Mouse (Mus musculus) right cerebral cortex, adult 18-20 months (tissue): ENCODE measurements around the gene Tatdn3.

ENCODE experiments used
- DNase-seq: peaks from one replicate; pipeline ENCODE4 v3.0.0; 2022; ENCODE audit warnings: mixed read lengths

The Tatdn3 gene

DNA sequence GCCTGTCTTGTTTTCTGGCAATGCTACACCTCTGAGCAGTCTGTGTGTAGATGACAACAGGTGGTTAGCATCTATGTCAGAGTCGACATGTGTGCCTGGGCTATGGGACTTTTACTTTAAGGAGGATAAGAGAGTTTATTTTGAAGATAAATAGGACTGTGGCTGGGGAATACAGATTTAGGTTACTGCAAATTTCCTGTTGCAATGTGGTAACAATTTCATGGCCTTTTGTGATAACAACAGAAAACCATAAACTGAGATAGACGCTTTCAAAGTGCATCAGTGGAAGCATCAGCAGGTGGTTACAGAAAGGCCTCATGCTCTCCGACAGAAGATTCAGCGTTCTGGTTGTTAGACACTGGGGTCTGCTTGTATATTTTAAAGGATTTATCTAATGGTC is 10.8 kb upstream of the Tatdn3 start:
- no peak for DNase-seq

DNA sequence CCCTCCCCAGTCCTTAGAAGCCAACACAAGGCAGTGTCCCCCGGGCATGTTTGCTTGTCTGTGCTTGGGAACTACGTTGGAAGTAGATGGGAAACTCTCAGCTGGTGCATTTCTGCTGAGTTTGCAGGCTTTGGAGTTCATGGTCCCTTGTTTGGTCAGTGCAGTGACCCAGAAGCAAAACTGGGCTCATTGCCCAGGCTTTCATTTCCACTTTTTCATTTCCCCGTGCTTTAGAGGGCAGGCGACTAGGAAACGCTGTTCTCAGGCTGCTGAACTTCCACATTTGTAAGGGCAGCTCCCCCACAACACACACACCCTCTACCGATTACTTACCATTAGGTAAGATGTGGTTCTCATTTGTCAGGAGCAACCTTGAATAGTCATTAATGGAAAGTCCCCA is 10.3 kb upstream of the Tatdn3 start:
- DNase-seq: no peak

DNA sequence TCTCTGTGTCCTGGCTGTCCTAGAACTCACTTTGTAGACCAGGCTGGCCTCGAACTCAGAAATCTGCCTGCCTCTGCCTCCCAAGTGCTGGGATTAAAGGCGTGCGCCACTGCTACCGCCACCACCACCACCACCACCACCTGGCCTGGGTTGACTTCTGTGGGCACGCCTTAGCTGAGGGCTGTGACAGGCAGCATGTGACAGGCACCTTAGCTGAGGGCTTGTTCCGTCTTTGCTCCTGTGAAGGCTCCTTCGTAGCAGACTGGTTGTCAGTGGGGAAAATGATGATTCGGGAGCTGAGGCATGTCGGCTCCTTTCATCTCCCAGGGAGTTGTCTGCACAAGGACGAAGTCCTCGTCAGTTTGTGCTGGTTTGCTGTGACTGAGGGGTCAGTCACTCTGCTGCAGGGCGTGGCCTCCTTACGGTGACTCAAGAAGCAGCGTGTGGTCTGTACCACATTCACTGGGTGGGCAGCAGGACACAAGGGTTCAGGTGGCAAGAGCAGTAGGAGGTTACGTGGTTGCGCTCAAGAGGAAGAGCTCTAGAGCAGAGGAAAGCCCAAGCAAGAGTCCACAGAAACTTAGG is 9.7 kb upstream of the Tatdn3 start:
- DNase-seq: no peak

DNA sequence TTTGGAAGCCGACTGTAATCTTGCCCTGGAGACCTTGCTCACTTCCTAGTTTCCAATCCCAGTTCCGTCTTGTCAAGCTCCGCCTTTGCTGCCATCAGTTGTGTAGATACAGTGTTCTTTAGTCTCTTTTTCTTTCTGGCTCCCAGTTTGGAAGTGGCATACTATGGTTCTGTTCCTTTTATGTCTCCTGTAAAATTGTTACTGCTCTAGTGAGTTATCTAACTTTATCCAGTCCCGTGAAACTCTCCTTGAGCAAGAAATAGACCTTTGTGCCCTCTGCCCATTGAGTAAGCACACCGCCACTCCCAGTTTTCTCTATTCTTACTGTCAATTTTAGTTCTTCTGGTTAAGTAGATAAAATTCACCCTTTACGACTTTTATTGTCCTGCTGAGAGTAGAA is 8.9 kb upstream of the Tatdn3 start:
- DNase-seq: no peak

DNA sequence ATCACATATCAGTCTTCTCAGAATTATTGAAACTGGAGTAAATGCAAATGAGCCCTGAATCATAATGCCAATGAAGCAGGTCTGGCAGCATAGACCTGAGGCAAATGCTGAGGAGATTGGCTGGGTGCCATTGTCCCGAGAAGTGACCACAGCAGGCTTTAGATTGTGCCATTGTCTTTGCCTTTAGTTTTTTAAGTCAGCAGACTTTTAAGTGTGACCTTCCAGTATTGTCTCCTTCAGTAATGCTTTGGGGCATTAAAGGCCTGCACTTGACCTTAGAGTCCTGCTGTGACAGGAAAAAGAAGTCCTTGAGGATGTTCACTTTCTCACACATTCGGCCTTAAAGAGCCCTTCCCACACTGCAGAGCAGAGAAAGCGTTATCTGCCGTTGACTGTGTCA is 7.5 kb upstream of the Tatdn3 start:
- no peak for DNase-seq

DNA sequence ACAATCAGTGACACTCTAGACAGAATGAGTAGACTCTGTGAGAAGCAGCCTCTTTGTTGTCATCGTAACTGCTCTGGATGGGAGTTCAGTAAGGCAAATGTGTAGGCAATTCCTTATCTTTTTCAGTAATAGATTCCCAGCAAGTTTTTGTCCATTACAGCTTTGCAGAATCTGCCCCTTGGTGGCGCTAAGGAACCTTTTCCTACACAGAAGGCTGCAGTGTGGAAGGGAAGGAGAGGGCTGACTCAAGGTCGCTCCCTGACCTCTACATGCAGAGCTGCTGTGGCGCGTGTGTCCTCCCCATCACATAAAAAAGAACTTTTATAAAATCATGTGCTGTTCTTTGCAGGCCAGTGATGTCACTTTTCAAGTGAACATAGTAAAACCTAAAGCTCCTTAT is 5.6 kb upstream of the Tatdn3 start:
- no peak for DNase-seq

DNA sequence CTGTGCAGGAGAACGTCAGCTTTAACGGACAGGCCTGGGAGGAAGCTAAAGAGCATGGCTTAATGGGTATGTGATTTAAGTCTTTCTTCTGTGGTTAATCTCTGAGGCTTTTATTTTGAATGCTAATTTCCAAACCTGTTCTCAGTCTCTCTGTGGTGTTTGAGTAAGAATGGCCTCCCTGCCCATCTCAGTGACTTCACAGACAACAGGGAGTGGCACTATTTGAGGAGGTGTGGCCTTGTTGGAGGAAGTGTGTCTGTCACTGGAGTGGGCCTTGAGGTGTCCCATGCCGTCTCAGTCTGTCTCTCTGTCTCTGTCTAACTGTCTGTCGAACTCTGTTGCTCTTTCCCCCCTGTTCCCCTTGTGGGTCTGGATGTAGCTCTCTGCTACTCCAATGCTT is 2.5 kb upstream of the Tatdn3 start:
- no peak for DNase-seq

DNA sequence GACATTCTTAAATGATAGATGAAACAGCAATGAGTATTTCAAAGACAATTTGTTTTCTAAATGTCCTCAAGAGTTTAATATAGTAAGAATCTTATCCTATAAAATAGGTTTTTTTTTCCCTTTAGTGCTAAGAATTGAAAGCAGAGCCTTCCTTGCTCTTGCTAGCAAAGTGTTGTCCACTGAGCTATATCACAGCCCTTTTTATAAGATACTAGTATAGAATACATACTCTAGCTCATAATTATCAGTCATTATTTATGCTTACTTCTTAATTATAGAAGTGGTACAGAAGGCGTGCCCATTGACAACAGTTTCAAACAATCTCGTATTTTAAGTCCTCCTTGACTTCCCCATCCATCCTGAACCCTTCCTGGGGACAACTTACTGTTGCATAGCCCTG is 1.8 kb upstream of the Tatdn3 start:
- DNase-seq: no peak

DNA sequence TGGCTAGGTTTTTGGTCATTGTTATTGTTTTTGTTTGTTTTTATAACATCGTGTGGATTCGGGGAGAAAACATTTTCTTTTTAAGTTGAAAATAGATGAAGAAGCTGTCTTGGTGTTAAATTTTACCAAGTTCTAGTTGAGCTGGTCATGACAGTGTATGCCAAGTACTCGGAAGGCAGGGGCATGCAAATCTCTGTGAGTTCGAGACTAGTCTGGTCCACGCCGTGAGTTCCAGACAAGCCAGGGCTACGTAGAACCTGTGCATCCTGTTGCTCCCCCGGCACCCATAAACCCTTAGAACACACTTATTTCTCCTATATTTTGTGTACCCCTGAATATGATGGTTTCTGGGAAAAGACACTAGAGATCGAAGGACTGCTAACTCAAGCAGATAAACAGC is 968 bp upstream of the Tatdn3 start:
- no peak for DNase-seq

DNA sequence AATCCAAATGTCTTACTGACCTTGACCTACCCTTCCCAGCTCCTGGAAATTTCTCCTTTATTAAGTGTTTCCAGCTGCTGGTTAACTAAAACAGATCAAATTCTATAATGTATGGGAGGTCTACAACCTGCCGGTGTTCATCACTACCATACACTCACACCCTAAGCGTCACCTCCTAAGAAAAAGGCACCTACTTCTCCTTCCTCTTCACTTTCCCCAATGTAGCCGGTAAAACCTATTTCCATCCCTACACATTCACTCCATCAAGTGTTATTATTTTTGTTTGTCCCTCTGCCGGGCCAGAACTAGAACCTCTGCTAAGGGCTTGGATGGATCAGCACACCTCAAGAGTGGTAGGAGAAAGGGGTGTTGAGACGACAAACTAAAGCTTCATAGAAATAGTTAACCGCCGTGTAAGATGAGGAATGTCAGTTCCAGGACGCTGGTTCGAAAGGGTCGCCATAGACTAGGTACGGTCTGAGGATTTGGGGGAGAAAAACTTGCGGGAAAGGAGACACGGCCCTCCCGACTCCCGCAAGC is 421 bp downstream of the Tatdn3 start:
- no peak for DNase-seq

DNA sequence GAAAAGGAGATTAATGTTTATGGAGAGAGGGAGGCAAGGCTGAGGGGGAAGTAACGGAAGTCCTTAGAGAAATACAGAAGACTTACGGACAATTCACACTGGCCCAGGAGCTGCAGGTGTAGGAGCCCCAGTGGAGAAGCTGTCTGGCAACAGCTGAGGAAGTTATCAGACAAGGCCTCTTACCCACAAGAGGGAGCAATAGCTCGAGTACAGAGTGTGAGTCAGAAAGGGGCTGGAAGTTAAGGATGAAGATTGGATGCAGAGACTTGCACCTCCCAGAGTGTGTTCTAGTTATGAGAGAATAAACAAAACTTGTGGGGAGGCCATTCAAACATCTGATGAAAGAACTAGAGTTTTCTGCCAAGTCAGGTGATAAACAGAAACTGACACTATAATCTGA is 5.3 kb downstream of the Tatdn3 start:
- no peak for DNase-seq

DNA sequence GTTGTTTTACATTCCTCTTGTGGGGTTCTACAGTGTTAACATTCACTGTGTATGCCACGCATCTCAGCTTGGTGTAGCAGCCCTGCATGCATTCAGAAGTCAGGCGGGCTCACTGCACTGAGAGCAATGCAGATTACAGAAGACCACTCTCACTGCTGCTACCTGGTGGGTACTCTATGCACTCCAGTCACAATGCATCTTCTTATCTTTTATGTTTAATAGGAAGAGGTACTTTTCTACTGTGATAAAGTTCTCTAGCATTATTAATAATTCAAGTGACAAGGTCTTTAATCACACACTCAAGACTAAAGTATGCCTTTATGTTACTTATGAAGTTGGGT is 7.2 kb downstream of the Tatdn3 start:
- DNase-seq: no peak

DNA sequence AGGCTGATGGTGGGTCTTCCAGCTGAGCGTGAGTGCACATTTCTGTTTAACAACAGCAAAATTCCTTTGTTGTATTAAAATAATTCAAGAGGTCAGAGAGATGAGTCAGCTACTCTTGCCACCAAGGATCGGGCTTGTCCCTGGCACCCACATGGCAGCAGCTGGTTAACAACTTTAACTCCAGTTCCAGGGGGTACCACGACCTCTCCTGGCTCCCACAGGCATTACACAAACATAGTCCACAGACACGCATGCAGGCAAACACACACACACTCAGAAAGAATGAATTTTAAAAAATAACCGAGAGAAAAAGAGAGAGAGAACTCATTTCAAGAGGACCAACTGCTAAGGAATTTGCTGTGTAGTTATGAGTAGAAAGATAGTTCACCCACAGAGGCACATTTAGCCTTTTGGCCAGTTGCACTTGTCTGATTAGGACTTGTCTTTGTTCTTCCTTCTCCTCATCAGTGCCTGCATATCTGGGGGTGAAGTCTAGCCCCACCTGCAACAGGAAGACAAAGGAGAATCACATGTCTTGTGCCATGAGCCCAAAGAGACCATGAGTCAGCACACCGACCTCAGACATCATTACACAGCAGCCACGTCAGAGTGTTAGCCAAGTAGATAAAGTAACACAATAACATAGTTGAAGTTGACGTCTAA is 7.7 kb downstream of the Tatdn3 start:
- DNase-seq: no peak

DNA sequence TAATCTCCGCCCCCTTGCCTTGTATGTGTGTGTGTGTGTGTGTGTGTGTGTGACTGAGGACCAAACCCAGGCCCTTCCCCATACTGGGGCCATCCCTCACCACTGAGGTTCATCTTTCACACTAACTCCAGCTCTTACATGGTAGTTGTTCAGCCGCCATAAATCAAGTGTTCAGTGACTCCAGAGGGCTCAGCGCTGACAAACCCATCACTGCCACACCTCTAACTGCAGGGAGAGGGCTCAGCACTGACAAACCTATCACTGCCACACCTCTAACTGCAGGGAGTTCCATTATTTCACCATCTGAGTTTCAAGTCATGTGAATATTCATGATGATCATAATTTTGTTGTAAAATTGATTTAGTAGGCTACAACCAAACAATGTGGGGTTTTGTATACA is 9.2 kb downstream of the Tatdn3 start:
- DNase-seq: no peak

DNA sequence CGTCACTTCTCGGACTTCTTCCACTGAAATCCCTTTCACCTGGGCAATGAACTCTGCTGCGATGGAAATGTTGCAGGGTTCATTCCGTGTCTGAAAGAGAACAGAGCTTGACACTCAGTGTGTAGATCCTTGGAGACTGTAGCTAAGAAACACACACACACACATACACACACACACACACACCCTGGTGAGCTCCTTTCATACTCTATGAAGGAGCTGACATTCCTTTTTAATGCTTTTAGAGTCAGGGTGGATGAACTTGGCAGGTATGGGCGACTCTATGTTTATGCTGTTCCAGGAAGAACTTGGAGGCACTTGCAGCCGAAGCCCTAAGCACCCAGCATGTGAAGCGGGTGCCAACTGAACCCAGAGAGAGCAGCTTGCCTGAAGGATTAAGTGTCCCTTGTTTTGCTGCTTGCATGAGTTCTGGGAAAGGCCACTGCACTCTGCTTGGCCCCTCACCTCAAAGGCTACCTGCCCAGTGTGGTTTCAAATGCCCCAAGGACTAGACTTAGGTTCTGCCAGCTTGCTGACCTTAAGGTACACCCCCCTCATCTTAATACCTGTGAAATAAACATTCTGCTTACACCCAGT is 16.4 kb downstream of the Tatdn3 start:
- no peak for DNase-seq

DNA sequence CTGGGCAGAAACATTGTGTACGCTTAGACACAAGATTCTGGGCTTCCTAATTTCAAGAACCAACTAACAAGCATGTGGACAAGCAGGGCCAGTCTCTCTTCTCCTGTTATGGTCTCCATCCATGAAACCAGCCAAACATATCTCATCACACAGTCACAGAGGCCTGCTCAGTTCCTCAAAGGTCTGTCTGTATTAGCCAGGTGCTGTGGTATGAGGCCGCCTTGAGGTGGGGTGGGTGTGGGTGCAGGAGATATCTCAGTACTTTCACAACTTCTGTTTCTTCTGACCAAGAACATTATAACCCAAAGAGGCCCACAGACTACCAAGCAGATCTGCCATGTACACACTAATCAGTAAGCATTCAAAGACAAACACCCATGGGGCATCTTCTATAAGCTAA is 17.5 kb downstream of the Tatdn3 start:
- no peak for DNase-seq

DNA sequence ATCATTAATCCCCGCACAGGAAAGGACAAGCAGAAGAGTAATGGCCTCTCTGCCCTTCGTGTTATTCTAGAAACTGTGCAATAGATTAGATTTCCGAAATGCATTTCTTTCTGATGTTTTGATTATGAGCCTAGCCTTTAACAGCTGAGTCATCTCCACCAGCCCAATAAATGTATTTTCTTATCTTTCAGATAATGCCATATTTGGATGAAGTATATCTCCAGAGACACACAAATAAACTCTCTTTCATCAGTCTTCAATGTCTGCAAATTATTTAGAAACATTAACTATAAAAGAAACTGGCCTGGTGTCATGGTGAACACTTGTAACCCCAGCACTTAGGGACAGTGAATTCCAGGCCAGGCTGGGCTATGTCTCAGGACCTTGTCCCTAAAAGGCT is 20.0 kb downstream of the Tatdn3 start:
- no peak for DNase-seq

DNA sequence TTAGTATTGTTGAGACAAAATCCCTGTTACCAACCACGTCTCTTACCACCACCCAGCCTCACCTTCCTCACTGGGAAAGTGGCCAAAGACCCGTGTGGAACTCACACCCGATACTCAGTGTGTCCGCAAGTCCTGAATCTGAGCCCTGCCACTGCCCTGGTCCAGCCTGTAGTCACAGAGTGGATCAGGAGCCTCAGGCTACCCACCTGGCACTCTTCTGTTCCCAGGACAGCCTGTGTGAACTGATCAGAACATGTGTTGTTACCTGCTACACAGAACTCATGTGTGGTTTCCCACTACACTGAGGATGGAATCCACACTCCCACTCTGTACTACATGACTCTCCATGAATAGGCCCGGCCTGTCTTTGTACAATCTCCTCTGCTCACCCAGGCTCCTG is 20.6 kb downstream of the Tatdn3 start:
- no peak for DNase-seq

DNA sequence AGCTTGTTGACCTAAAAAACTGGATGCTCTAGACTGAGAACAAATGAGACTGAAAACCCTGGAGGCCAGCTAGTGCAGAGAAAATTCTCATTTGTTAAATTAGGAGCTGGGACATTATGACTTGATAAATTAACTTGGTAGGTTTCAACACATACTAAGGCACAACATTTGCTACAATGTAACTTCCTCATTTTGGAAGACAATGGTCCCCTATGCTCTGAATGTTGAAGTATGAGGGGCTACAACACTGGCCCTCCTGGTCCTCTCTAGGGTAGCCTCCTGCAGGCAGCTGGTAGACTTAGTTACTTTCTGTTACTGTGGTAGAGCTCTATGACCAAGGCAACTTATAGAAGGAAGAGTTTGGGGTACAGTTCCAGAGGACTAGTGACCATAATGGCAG is 21.4 kb downstream of the Tatdn3 start:
- DNase-seq: no peak

DNA sequence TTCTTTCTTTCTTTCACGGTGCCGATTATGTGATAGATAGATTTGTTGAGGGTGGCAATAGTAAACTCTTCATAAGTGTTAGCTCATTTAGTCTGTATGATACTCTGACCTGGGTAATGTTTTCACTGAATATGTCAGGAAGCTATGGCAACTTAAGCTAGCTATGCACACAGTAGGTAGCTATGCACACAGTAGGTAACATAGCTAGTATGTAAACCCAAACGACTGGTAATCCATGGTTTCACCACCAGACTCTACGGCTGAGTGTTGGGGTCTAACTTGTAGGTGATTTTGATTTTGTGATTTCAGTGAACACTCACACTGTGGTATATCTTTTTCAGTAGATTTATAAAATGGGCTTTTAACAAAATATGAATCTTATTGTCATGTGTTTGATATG is 24.7 kb downstream of the Tatdn3 start:
- no peak for DNase-seq

DNA sequence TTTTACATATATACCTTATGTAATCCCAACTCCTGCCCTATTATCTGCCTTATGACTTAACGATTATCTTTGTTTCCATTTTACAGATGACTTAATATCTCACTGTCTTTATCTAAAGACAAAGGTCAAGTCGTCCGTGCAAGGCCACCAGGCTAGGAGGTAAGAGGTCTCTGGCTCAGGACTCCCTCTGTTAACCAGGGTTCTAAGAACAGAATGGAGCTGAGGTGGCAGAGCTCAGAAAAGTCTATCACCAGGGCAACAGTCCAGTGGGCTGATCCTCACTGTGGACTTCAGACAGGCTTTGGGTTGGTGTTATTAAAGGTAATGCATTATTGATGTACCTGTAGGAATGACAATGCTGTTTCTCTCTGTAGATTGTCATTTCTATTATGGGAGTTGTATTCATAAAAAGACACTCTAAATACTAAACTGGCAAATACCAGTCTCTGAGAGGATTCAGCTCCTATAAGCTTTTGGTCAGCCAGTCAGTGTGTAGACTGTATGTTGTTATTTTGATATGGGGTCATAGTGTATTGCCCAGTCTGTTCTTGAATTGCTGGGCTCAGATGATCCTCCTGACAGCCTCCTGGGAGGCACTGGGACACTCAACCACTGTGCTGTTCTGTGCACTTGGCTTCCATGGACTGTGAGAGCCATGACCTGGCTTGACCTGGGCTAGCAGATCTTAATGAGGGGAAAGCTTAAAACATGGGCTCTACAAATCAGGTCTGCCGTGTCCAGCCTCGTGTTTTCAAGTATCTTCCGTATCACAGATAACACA is 26.0 kb downstream of the Tatdn3 start, which contains the start of gene Spata45:
Gene Spata45 (plus strand): TSS at position 86 of the 781 bp plus-strand sequence.
- no peak for DNase-seq

DNA sequence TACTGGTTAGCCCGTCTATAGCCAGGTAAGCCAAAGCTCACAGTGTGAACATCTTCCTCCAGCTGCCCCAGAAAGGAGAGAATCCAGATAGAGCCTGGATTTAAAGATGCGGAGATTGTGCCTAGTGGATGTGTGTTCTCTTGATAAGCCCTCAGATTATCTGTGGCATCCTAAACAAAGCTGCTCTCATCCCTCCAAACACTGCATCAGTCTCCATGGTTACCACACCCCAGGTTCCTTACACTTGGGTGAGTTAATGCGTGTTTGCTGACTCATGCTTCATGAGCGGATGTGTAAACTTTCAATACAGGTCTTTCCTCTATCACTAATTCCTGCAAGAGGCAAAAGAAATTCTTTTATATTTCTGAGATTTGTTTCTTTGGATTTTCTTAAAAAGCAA is 27.1 kb downstream of the Tatdn3 start:
- peak; percentile 14 for DNase-seq

DNA sequence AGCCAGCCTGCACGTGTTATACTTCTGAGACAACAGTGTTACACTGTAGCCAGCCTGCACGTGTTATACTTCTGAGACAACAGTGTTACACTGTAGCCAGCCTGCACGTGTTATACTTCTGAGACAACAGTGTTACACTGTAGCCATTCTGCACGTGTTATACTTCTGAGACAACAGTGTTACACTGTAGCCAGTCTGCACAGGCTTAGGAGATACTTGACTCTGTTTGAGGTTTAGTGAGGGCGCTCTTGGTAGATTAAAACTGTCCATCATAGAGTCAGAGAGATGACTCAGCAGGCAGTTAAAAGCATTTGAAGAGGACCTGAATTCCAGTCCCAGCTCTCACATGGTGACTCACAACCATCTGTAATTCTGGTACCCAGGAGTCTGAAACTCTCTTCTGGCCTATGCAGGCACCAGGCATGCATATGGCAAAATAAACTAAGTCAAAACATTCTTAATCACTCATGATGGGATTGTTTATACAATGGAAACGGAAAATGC is 31.8 kb downstream of the Tatdn3 start:
- DNase-seq: peak; percentile 4

DNA sequence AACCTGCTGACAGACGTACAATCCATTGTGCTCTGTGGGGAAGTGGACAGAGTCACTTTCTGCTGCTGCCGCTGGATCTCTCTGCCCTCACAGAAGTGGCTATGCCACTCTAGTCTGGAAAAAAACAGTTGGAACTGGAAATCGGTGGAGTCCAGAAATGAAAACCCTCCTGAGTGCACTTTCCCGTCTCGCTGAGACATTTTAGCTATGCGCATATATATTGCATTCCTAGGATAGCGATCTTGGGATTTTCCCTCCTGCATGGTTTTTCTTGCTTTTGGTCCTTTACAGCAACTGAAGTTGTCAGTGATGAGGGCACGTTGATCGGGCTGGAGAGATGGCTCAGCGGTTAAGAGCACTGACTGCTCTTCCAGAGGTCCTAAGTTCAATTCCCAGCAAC is 32.5 kb downstream of the Tatdn3 start:
- no peak for DNase-seq
